10 mouse cellular contexts compared by ENCODE assay signal in genomic region chr3:52413187-52413746, GRCm38 (mm10).
A peak's percentile ranks its signal among the peaks of the same experiment; 100 is the strongest.
DNase-seq lines count a peak whose midpoint lies in the region; ATAC-seq and TF ChIP-seq lines count a peak whose summit lies in the region.
"Had no signal": no experiment of that assay in that cellular context is flagged by ENCODE, and none has a peak within 500 bp of the region (broad histone marks: within the 10 kb centered on the region; RNA-seq: fewer than 3 reads in every experiment).

No protein-coding gene starts in this region.

- no peak for DNase-seq in kidney, adult 8-10 months
- DNase-seq in embryo, embryonic 11 days = peak; percentile 77
- DNase-seq in right cerebral cortex, postnatal 25 days = no peak
- no peak for DNase-seq in layer of hippocampus, adult 9-11 months
- DNase-seq in right cerebral cortex, postnatal 36 days (ENCODE audit: low spot score in 2 of 2) = no peak

- peaks cover 32% of the 10 kb centered on the region for H3K4me1 ChIP-seq in kidney, embryonic 15.5 days
- 0 out of 2 replicates have a peak, but pooled peaks cover 3% of the 10 kb centered on the region for H3K4me1 ChIP-seq in intestine, postnatal 0 days (replicated peaks; ENCODE audit: control insufficient read depth, insufficient read depth, low read length)
- H3K4me1 ChIP-seq in neural tube, embryonic 12.5 days = peaks cover 21% of the 10 kb centered on the region

- peak overlapping the region; percentile 55 for H3K27ac ChIP-seq in kidney, embryonic 15.5 days
- H3K27ac ChIP-seq in intestine, postnatal 0 days (ENCODE audit: low read depth, low read length) = no peak overlapping the region
- H3K27ac ChIP-seq in neural tube, embryonic 12.5 days = no peak overlapping the region
- H3K27ac ChIP-seq: macrophage had no signal

- 16% methylated on average over 10 of the region's 10 CpGs for WGBS in kidney, embryonic 15.5 days
- WGBS in intestine, postnatal 0 days = 19% methylated on average over 10 of the region's 10 CpGs
- 4% methylated on average over 10 of the region's 10 CpGs for WGBS in neural tube, embryonic 12.5 days

- TF ChIP-seq CTCF in intestine, postnatal 0 days (IDR thresholded peaks at IDR 0.05; ENCODE audit: low read depth) = no peak

- H3K9me3 ChIP-seq in kidney, embryonic 15.5 days (replicated peaks) = no peaks in the 10 kb centered on the region
- H3K9me3 ChIP-seq in intestine, postnatal 0 days (ENCODE audit: control insufficient read depth) = no peaks in the 10 kb centered on the region
- H3K9me3 ChIP-seq in neural tube, embryonic 12.5 days = no peaks in the 10 kb centered on the region

- H3K27me3 ChIP-seq in kidney, embryonic 15.5 days = 0 out of 2 replicates have a peak, but pooled peaks cover 2% of the 10 kb centered on the region
- no peaks in the 10 kb centered on the region for H3K27me3 ChIP-seq in intestine, postnatal 0 days (replicated peaks; ENCODE audit: control insufficient read depth, insufficient read depth, low read length)
- no peaks in the 10 kb centered on the region for H3K27me3 ChIP-seq in neural tube, embryonic 12.5 days (replicated peaks)
- H3K27me3 ChIP-seq: Patski had no signal

- H3K36me3 ChIP-seq in kidney, embryonic 15.5 days = no peaks in the 10 kb centered on the region
- H3K36me3 ChIP-seq in intestine, postnatal 0 days (ENCODE audit: control insufficient read depth, insufficient read depth) = no peaks in the 10 kb centered on the region
- H3K36me3 ChIP-seq in neural tube, embryonic 12.5 days = no peaks in the 10 kb centered on the region

- H3K9ac ChIP-seq in kidney, embryonic 15.5 days = no peak overlapping the region
- H3K9ac ChIP-seq in intestine, postnatal 0 days (ENCODE audit: low read depth, low read length) = no peak overlapping the region
- H3K9ac ChIP-seq in neural tube, embryonic 12.5 days = no peak overlapping the region

- ATAC-seq in kidney, embryonic 15.5 days (replicated peaks; ENCODE audit: low FRiP score) = peak; percentile 53
- ATAC-seq in intestine, postnatal 0 days = peak; percentile 49
- ATAC-seq in neural tube, embryonic 12.5 days (ENCODE audit: low FRiP score, low read depth) = no peak; the same call in 1 of the 2 replicates
- ATAC-seq: Patski had no signal

- no peak overlapping the region for H3K4me3 ChIP-seq in kidney, embryonic 15.5 days (replicated peaks)
- H3K4me3 ChIP-seq in intestine, postnatal 0 days (ENCODE audit: low read depth, low read length) = no peak overlapping the region
- no peak overlapping the region for H3K4me3 ChIP-seq in neural tube, embryonic 12.5 days

- H3K4me2 ChIP-seq in kidney, embryonic 15.5 days = peak overlapping the region; percentile 23; the same call in 1 of the 2 replicates
- H3K4me2 ChIP-seq in intestine, postnatal 0 days (replicated peaks; ENCODE audit: low read depth) = no peak overlapping the region
- peak overlapping the region; percentile 24; the same call in 1 of the 2 replicates for H3K4me2 ChIP-seq in neural tube, embryonic 12.5 days (replicated peaks)
